In the genomic region with DNA sequence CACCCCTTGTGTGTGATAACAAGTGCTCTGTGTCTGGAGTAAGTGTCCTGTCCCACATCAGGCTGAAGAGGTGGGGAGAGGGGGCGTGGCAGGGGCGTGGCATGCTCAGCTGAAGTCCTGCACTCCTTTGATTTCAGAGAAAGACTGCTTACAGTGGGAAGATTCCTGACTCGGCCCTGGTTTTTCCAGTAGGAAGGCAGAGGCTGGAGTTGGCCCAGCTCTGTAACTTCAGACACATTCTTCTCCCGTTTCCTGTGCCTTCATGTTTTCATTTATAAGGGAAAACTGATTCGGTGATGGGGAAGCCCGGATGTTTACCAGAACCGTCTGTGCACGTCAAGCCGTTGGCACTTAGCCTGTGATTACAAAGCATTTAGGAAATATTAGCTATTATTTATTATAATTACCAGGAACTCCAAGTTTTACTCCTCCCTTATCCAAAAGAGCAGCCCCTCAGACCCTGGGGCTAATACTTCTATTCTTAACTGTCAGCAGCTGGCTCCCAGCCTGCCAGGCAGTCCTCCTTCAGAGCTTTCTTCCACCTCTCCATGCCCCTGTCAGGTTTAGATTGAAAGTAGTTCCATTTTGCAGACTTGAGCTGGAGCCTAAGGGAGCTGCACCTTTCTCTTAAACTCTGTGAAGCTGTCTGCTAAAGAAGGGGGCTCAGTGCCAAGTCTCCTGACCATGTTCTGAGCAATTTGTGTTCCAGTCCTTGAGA, we compare ENCODE assay signal across 7 mouse cellular contexts.
A peak's percentile ranks its signal among the peaks of the same experiment; 100 is the strongest.
DNase-seq lines count a peak whose midpoint lies in the region; TF ChIP-seq lines count a peak whose summit lies in the region.

No protein-coding gene starts in this region.

- H3K4me3 ChIP-seq in ES-E14 (ENCODE audit: insufficient read depth in 1 of 2, low read depth in 1 of 2, low read length in 2 of 2, poor library complexity in 1 of 2, severe bottlenecking in 1 of 2) = no peak overlapping the region
- H3K4me3 ChIP-seq in lung, adult 2 months (replicated peaks; ENCODE audit: extremely low read depth, low read depth, low read length) = no peak overlapping the region

- TF ChIP-seq POLR2A in lung, adult 2 months (IDR thresholded peaks at IDR 0.05; ENCODE audit: borderline replicate concordance, extremely low read depth, low read depth, low read length) = no peak

- no peak overlapping the region for H3K9ac ChIP-seq in ES-E14 (ENCODE audit: insufficient read depth, low read depth, low read length, poor library complexity, severe bottlenecking)

- 15% methylated on average over 9 of the region's 9 CpGs for WGBS in lung, adult 2 months

- H3K36me3 ChIP-seq in ES-E14 (ENCODE audit: control insufficient read depth, insufficient read depth, low read length, poor library complexity, severe bottlenecking) = no peaks in the 10 kb centered on the region

- TF ChIP-seq CTCF in lung, adult 2 months (IDR thresholded peaks at IDR 0.05; ENCODE audit: insufficient read depth, low read length) = no peak

- in situ Hi-C loops in ES-E14 (cut with MboI; ENCODE audit: low sequenced_read_pairs in 2 of 2, unreplicated experiment in 2 of 2) = no loop called here

- DNase-seq in ES-E14 (ENCODE audit: low read depth, low spot score) = peak; percentile 15
- DNase-seq in adrenal gland, postnatal 14 days = peak; percentile 24
- peak; percentile 23 to 28 for DNase-seq in kidney, adult 8-10 months
- peak; percentile 23 for DNase-seq in lung, adult 2 months
- DNase-seq in cerebellum, adult 11 months = no peak
- DNase-seq in right cerebral cortex, adult 2 months (ENCODE audit: low spot score in 2 of 2) = no peak
- no peak for DNase-seq in thymus, postnatal 25 days

- H3K9me3 ChIP-seq in ES-E14 (ENCODE audit: control insufficient read depth, insufficient read depth, low read depth, low read length) = no peaks in the 10 kb centered on the region

- H3K4me1 ChIP-seq in ES-E14 (ENCODE audit: control insufficient read depth in 2 of 2, insufficient read depth in 2 of 2, low read length in 2 of 2, poor library complexity in 1 of 2) = peaks cover 0 to 14% of the 10 kb centered on the region in 2 experiments; a peak in 1 of 4 replicates
- H3K4me1 ChIP-seq in lung, adult 2 months (ENCODE audit: control insufficient read depth, insufficient read depth, low read length) = peaks cover 9% of the 10 kb centered on the region

- no peak overlapping the region for H3K27ac ChIP-seq in ES-E14 (ENCODE audit: insufficient read depth, low read depth, low read length, poor library complexity, severe bottlenecking)

TF ChIP-seq in ES-E14, 5 proteins besides CTCF, POLR2A, EP300 and RAD21:
- no peak for TF ChIP-seq ZC3H11A (IDR thresholded peaks at IDR 0.05; ENCODE audit: borderline replicate concordance, low read depth, low read length)
- TF ChIP-seq MAFK (IDR thresholded peaks at IDR 0.05; ENCODE audit: insufficient read depth, low read depth, low read length) = no peak
- no peak for TF ChIP-seq ZNF384 (IDR thresholded peaks at IDR 0.05; ENCODE audit: low read depth, low read length)
- no peak for TF ChIP-seq CHD2 (IDR thresholded peaks at IDR 0.05; ENCODE audit: low read depth, low read length)
- no peak for TF ChIP-seq HCFC1 (IDR thresholded peaks at IDR 0.05; ENCODE audit: borderline replicate concordance, insufficient read depth, low read length)

Comparison
In these comparisons a context has a peak if more than half of its experiments do, and no peak if none do; other contexts are left out.
1. DNase-seq: peak in ES-E14 (single experiment), adrenal gland, postnatal 14 days (single experiment), kidney, adult 8-10 months (2 of 2) and lung, adult 2 months (single experiment); none in cerebellum, adult 11 months (single experiment), right cerebral cortex, adult 2 months (0 of 2) and thymus, postnatal 25 days (single experiment).